Mouse (Mus musculus): ENCODE measurements around the gene Tmem219. TPM values are rescaled to one million over a fixed set of nuclear protein-coding genes. Genes with fewer than 3 reads are reported as not detected.

The Tmem219 gene
- total RNA-seq, 1 experiment, result 14.7 TPM

GRCm38 (mm10) chr7:126847116-126847420 lies 75.6 kb downstream of the Tmem219 start, which contains the start of gene Doc2a:
Gene Doc2a, plus strand, starts transcription at chr7:126847416.
- peak within 1 kb of the TSS; percentile 52 for H3K9ac ChIP-seq (ENCODE audit: insufficient read depth, low read depth, low read length, poor library complexity, severe bottlenecking)
- no peaks in the 10 kb centered on the region for H3K9me3 ChIP-seq (ENCODE audit: control insufficient read depth, insufficient read depth, low read depth, low read length)
- in situ Hi-C loops (cut with MboI; ENCODE audit: low sequenced_read_pairs in 2 of 2, unreplicated experiment in 2 of 2), result no loop called here
- H3K27ac ChIP-seq (ENCODE audit: insufficient read depth, low read depth, low read length, poor library complexity, severe bottlenecking), result no peak within 1 kb of the TSS
- DNase-seq (ENCODE audit: low read depth, low spot score), result no peak
- peaks cover 0 to 14% of the 10 kb centered on the region in 2 experiments; a peak in 2 of 4 replicates for H3K4me1 ChIP-seq (ENCODE audit: control insufficient read depth in 2 of 2, insufficient read depth in 2 of 2, low read length in 2 of 2, poor library complexity in 1 of 2)
- peak within 1 kb of the TSS; percentile 63 to 80 for H3K4me3 ChIP-seq (ENCODE audit: insufficient read depth in 1 of 2, low read depth in 1 of 2, low read length in 2 of 2, poor library complexity in 1 of 2, severe bottlenecking in 1 of 2)
- H3K36me3 ChIP-seq (ENCODE audit: control insufficient read depth, insufficient read depth, low read length, poor library complexity, severe bottlenecking), result peaks cover 9% of the 10 kb centered on the region
- TF ChIP-seq MAFK (IDR thresholded peaks at IDR 0.05; ENCODE audit: insufficient read depth, low read depth, low read length), result no peak
- TF ChIP-seq ZC3H11A (IDR thresholded peaks at IDR 0.05; ENCODE audit: borderline replicate concordance, low read depth, low read length), result no peak
- no peak for TF ChIP-seq HCFC1 (IDR thresholded peaks at IDR 0.05; ENCODE audit: borderline replicate concordance, insufficient read depth, low read length)
- no peak for TF ChIP-seq CHD2 (IDR thresholded peaks at IDR 0.05; ENCODE audit: low read depth, low read length)
- TF ChIP-seq ZNF384 (IDR thresholded peaks at IDR 0.05; ENCODE audit: low read depth, low read length), result no peak

GRCm38 (mm10) chr7:126845516-126845915 lies 77.2 kb downstream of the Tmem219 start:
- Histone ChIP-seq H3K27ac (ENCODE audit: insufficient read depth, low read depth, low read length, poor library complexity, severe bottlenecking) (no peak overlapping the region), H3K4me1 (ENCODE audit: control insufficient read depth in 2 of 2, insufficient read depth in 2 of 2, low read length in 2 of 2, poor library complexity in 1 of 2) (peaks cover 0 to 2% of the 10 kb centered on the region in 2 experiments; a peak in 1 of 4 replicates), H3K9me3 (ENCODE audit: control insufficient read depth, insufficient read depth, low read depth, low read length) (no peaks in the 10 kb centered on the region), H3K9ac (ENCODE audit: insufficient read depth, low read depth, low read length, poor library complexity, severe bottlenecking) (no peak overlapping the region), H3K36me3 (ENCODE audit: control insufficient read depth, insufficient read depth, low read length, poor library complexity, severe bottlenecking) (no peaks in the 10 kb centered on the region), H3K4me3 (ENCODE audit: insufficient read depth in 1 of 2, low read depth in 1 of 2, low read length in 2 of 2, poor library complexity in 1 of 2, severe bottlenecking in 1 of 2) (no peak overlapping the region)
- DNase-seq (ENCODE audit: low read depth, low spot score), result no peak
- in situ Hi-C loops (cut with MboI; ENCODE audit: low sequenced_read_pairs in 2 of 2, unreplicated experiment in 2 of 2), result no loop called here
- no peak for TF ChIP-seq ZC3H11A (IDR thresholded peaks at IDR 0.05; ENCODE audit: borderline replicate concordance, low read depth, low read length)
- TF ChIP-seq CHD2 (IDR thresholded peaks at IDR 0.05; ENCODE audit: low read depth, low read length), result no peak
- TF ChIP-seq ZNF384 (IDR thresholded peaks at IDR 0.05; ENCODE audit: low read depth, low read length), result no peak
- no peak for TF ChIP-seq MAFK (IDR thresholded peaks at IDR 0.05; ENCODE audit: insufficient read depth, low read depth, low read length)
- no peak for TF ChIP-seq HCFC1 (IDR thresholded peaks at IDR 0.05; ENCODE audit: borderline replicate concordance, insufficient read depth, low read length)

- H3K27ac ChIP-seq (ENCODE audit: insufficient read depth, low read depth, low read length, poor library complexity, severe bottlenecking), result no peak overlapping the region
- H3K4me3 ChIP-seq (ENCODE audit: insufficient read depth in 1 of 2, low read depth in 1 of 2, low read length in 2 of 2, poor library complexity in 1 of 2, severe bottlenecking in 1 of 2), result no peak overlapping the region
- no peak for DNase-seq (ENCODE audit: low read depth, low spot score)
- no peak overlapping the region for H3K9ac ChIP-seq (ENCODE audit: insufficient read depth, low read depth, low read length, poor library complexity, severe bottlenecking)
- peaks cover 0 to 2% of the 10 kb centered on the region in 2 experiments; a peak in 1 of 4 replicates for H3K4me1 ChIP-seq (ENCODE audit: control insufficient read depth in 2 of 2, insufficient read depth in 2 of 2, low read length in 2 of 2, poor library complexity in 1 of 2)
- in situ Hi-C loops (cut with MboI; ENCODE audit: low sequenced_read_pairs in 2 of 2, unreplicated experiment in 2 of 2), result no loop called here
- H3K9me3 ChIP-seq (ENCODE audit: control insufficient read depth, insufficient read depth, low read depth, low read length), result no peaks in the 10 kb centered on the region
- no peaks in the 10 kb centered on the region for H3K36me3 ChIP-seq (ENCODE audit: control insufficient read depth, insufficient read depth, low read length, poor library complexity, severe bottlenecking)
- no peak for TF ChIP-seq ZC3H11A (IDR thresholded peaks at IDR 0.05; ENCODE audit: borderline replicate concordance, low read depth, low read length)
- TF ChIP-seq MAFK (IDR thresholded peaks at IDR 0.05; ENCODE audit: insufficient read depth, low read depth, low read length), result no peak
- no peak for TF ChIP-seq ZNF384 (IDR thresholded peaks at IDR 0.05; ENCODE audit: low read depth, low read length)
- no peak for TF ChIP-seq HCFC1 (IDR thresholded peaks at IDR 0.05; ENCODE audit: borderline replicate concordance, insufficient read depth, low read length)
Measured at GRCm38 (mm10) chr7:126843276-126843675, 79.4 kb downstream of the Tmem219 start.

Other genes with a start within 250 kb of the Tmem219 start
- gene Sult1a1, start 246.5 kb downstream of the Tmem219 start, total RNA-seq (2012; rRNA removed), result 0.22 TPM in 1 of 2 replicates, not detected in the other
- gene Bola2, start 227.5 kb downstream of the Tmem219 start, total RNA-seq (2012; rRNA removed), result 187 and 246 TPM in 2 replicates
- 22.3 and 27.7 TPM in 2 replicates for gene Slx1b, start 227.1 kb downstream of the Tmem219 start, total RNA-seq (2012; rRNA removed)
- 4.1 and 10.3 TPM in 2 replicates for gene Coro1a, start 215.1 kb downstream of the Tmem219 start, total RNA-seq (2012; rRNA removed)
- 31.1 and 42.1 TPM in 2 replicates for gene Mapk3, start 163.3 kb downstream of the Tmem219 start, total RNA-seq (2012; rRNA removed)
- 4.0 and 5.9 TPM in 2 replicates for gene Gdpd3, start 156.6 kb downstream of the Tmem219 start, total RNA-seq (2012; rRNA removed)
- gene Ypel3, start 146.0 kb downstream of the Tmem219 start, total RNA-seq (2012; rRNA removed), result 19.4 and 20.8 TPM in 2 replicates
- gene Tbx6, start 141.4 kb downstream of the Tmem219 start, total RNA-seq (2012; rRNA removed), result 0.89 and 1.7 TPM in 2 replicates
- gene Ppp4c, start 130.4 kb downstream of the Tmem219 start, total RNA-seq (2012; rRNA removed), result 260 and 291 TPM in 2 replicates
- 1.9 and 2.5 TPM in 2 replicates for gene Fam57b, start 125.2 kb downstream of the Tmem219 start, total RNA-seq (2012; rRNA removed)
- gene 4930451I11Rik, start 91.3 kb downstream of the Tmem219 start, total RNA-seq (2012; rRNA removed), result not detected in 2 replicates
- 5.5 and 7.7 TPM in 2 replicates for gene Doc2a, start 75.5 kb downstream of the Tmem219 start, total RNA-seq (2012; rRNA removed)
- gene Hirip3, start 60.9 kb downstream of the Tmem219 start, total RNA-seq (2012; rRNA removed), result 99.7 and 111 TPM in 2 replicates
- 68.7 and 78.7 TPM in 2 replicates for gene Ino80e, start 60.5 kb downstream of the Tmem219 start, total RNA-seq (2012; rRNA removed)
- gene Taok2, start 38.2 kb downstream of the Tmem219 start, total RNA-seq (2012; rRNA removed), result 42.3 and 57.2 TPM in 2 replicates
- gene Kctd13, start 6.0 kb upstream of the Tmem219 start, total RNA-seq (2012; rRNA removed), result 13.2 and 16.2 TPM in 2 replicates
- gene Asphd1, start 26.7 kb upstream of the Tmem219 start, total RNA-seq (2012; rRNA removed), result 1.0 and 2.0 TPM in 2 replicates
- 0.80 and 2.0 TPM in 2 replicates for gene Sez6l2, start 27.6 kb upstream of the Tmem219 start, total RNA-seq (2012; rRNA removed)
- gene Cdipt, start 53.0 kb upstream of the Tmem219 start, total RNA-seq (2012; rRNA removed), result 106 and 122 TPM in 2 replicates
- 0.18 and 0.32 TPM in 2 replicates for gene Cdiptos, start 53.2 kb upstream of the Tmem219 start, total RNA-seq (2012; rRNA removed)
- 49.2 and 56.0 TPM in 2 replicates for gene Mvp, start 91.7 kb upstream of the Tmem219 start, total RNA-seq (2012; rRNA removed)
- 0.63 and 1.3 TPM in 2 replicates for gene Pagr1b, start 93.6 kb upstream of the Tmem219 start, total RNA-seq (2012; rRNA removed)
- 12.1 and 32.3 TPM in 2 replicates for gene Pagr1a, start 94.4 kb upstream of the Tmem219 start, total RNA-seq (2012; rRNA removed)
- 23.4 and 38.4 TPM in 2 replicates for gene Gm42742, start 98.2 kb upstream of the Tmem219 start, total RNA-seq (2012; rRNA removed)
- gene Prrt2, start 98.3 kb upstream of the Tmem219 start, total RNA-seq (2012; rRNA removed), result 0.36 and 0.85 TPM in 2 replicates
- gene Maz, start 104.1 kb upstream of the Tmem219 start, total RNA-seq (2012; rRNA removed), result 134 and 164 TPM in 2 replicates
- 97.4 and 117 TPM in 2 replicates for gene Kif22, start 119.6 kb upstream of the Tmem219 start, total RNA-seq (2012; rRNA removed)
- not detected in 2 replicates for gene Zg16, start 164.4 kb upstream of the Tmem219 start, total RNA-seq (2012; rRNA removed)
- gene AI467606, start 168.4 kb upstream of the Tmem219 start, total RNA-seq (2012; rRNA removed), result 13.5 and 31.2 TPM in 2 replicates
- 5.6 and 7.1 TPM in 2 replicates for gene Qprt, start 199.3 kb upstream of the Tmem219 start, total RNA-seq (2012; rRNA removed)
- 30.2 and 67.4 TPM in 2 replicates for gene Spn, start 214.9 kb upstream of the Tmem219 start, total RNA-seq (2012; rRNA removed)